In genomic region chr4:130738527-130738926, GRCm38 (mm10) we compare ENCODE assay signal across 8 mouse cellular contexts. TPM values are rescaled to one million over a fixed set of nuclear protein-coding genes. Genes with fewer than 3 reads are reported as not detected.
DNase-seq lines count a peak whose midpoint lies in the region; ATAC-seq lines count a peak whose summit lies in the region.

No protein-coding gene starts in this region.

- 63% methylated on average over 2 of the region's 2 CpGs for WGBS in embryonic facial prominence, embryonic 11.5 days
- WGBS in hindbrain, embryonic 11.5 days = 74% methylated on average over 2 of the region's 2 CpGs

- H3K27ac ChIP-seq in embryonic facial prominence, embryonic 11.5 days (replicated peaks; ENCODE audit: low read depth, low read length) = no peak overlapping the region
- no peak overlapping the region for H3K27ac ChIP-seq in hindbrain, embryonic 11.5 days (ENCODE audit: low read depth, low read length)

- no peaks in the 10 kb centered on the region; the same call in 1 of the 2 replicates for H3K36me3 ChIP-seq in embryonic facial prominence, embryonic 11.5 days (replicated peaks; ENCODE audit: control insufficient read depth, insufficient read depth, low read depth, low read length)
- no peaks in the 10 kb centered on the region for H3K36me3 ChIP-seq in hindbrain, embryonic 11.5 days (ENCODE audit: control insufficient read depth, insufficient read depth, low read length)

- H3K9ac ChIP-seq in embryonic facial prominence, embryonic 11.5 days (replicated peaks; ENCODE audit: low read length) = no peak overlapping the region
- H3K9ac ChIP-seq in hindbrain, embryonic 11.5 days (ENCODE audit: low read depth, low read length) = no peak overlapping the region

- no peaks in the 10 kb centered on the region for H3K9me3 ChIP-seq in embryonic facial prominence, embryonic 11.5 days (replicated peaks; ENCODE audit: control insufficient read depth, low read length)
- no peaks in the 10 kb centered on the region for H3K9me3 ChIP-seq in hindbrain, embryonic 11.5 days (ENCODE audit: control insufficient read depth, low read length)

- no peak overlapping the region for H3K4me2 ChIP-seq in embryonic facial prominence, embryonic 11.5 days (ENCODE audit: low read depth, low read length)
- H3K4me2 ChIP-seq in hindbrain, embryonic 11.5 days (replicated peaks; ENCODE audit: low read depth, low read length) = no peak overlapping the region

- no peaks in the 10 kb centered on the region for H3K27me3 ChIP-seq in embryonic facial prominence, embryonic 11.5 days (ENCODE audit: control insufficient read depth, insufficient read depth, low read length)
- no peaks in the 10 kb centered on the region for H3K27me3 ChIP-seq in hindbrain, embryonic 11.5 days (ENCODE audit: control insufficient read depth, insufficient read depth, low read length)

- H3K4me1 ChIP-seq in embryonic facial prominence, embryonic 11.5 days (ENCODE audit: control insufficient read depth, insufficient read depth, low read length) = no peaks in the 10 kb centered on the region
- H3K4me1 ChIP-seq in hindbrain, embryonic 11.5 days (replicated peaks; ENCODE audit: control insufficient read depth, insufficient read depth, low read length) = no peaks in the 10 kb centered on the region

- DNase-seq in ovary, postnatal 14 days (ENCODE audit: low spot score) = peak; percentile 31
- DNase-seq in ovary, postnatal 10 days (ENCODE audit: low spot score) = no peak
- DNase-seq in adrenal gland, postnatal 25 days = peak; percentile 44
- DNase-seq in embryonic facial prominence, embryonic 11.5 days (ENCODE audit: low spot score) = peak; percentile 74
- DNase-seq in hindbrain, embryonic 11.5 days (ENCODE audit: low spot score) = peak; percentile 66
- peak; percentile 75 for DNase-seq in layer of hippocampus, adult 9-10 months (ENCODE audit: low spot score)
- peak; percentile 76 for DNase-seq in lung, postnatal 25 days (ENCODE audit: low spot score)
- DNase-seq in testis, postnatal 10 days (ENCODE audit: low spot score) = peak; percentile 57

- H3K4me3 ChIP-seq in embryonic facial prominence, embryonic 11.5 days (ENCODE audit: low read depth, low read length) = no peak overlapping the region
- no peak overlapping the region for H3K4me3 ChIP-seq in hindbrain, embryonic 11.5 days (ENCODE audit: low read depth, low read length)

- no peak for ATAC-seq in embryonic facial prominence, embryonic 11.5 days (replicated peaks; ENCODE audit: insufficient number of reproducible peaks, low FRiP score, low TSS enrichment, low read depth)
- no peak for ATAC-seq in hindbrain, embryonic 11.5 days (ENCODE audit: low FRiP score)

RNA-seq across cellular contexts. Expression of gene Sdc3, which starts 53.8 kb away (rescaled TPM):
- 425 and 496 TPM in 2 replicates for total RNA-seq in adrenal gland, postnatal 25 days (2021)
- polyA plus RNA-seq in embryonic facial prominence, embryonic 11.5 days (2014; fragmentation: Nextera tagmentation; extraction: Ambion mirVana) = 12.3 and 13.6 TPM in 2 replicates
- 12.0 and 15.2 TPM in 2 replicates for polyA plus RNA-seq in hindbrain, embryonic 11.5 days (2014; fragmentation: Nextera tagmentation; extraction: Ambion mirVana)
